9 mouse cellular contexts compared by ENCODE assay signal in the genomic region with DNA sequence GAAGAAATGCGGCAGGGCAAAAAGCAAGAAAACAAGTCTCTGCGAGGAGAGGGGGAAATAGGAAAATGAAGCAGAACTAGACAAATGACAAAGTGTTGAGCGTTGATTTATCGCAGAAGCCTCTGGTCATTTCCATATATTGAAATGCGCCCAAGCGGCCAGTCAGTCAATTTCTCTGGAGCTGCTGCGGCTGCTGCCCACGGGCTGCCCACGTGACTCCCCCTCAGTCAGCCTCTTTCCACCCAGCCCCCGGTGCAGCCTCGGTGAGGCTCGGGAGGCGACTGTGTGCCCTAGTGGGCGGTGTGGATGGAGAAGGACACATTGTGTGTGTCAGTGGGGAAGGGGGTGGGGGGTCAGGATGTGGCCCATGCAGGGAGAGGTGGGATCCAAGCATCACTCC. TPM values are rescaled to one million over a fixed set of nuclear protein-coding genes. Genes with fewer than 3 reads are reported as not detected.
A peak's percentile ranks its signal among the peaks of the same experiment; 100 is the strongest.
DNase-seq lines count a peak whose midpoint lies in the region; ATAC-seq and TF ChIP-seq lines count a peak whose summit lies in the region.
"Had no signal": no experiment of that assay in that cellular context is flagged by ENCODE, and none has a peak within 500 bp of the region (broad histone marks: within the 10 kb centered on the region; RNA-seq: fewer than 3 reads in every experiment).

No protein-coding gene starts in this region.

- no peak for ATAC-seq in limb, embryonic 14.5 days (ENCODE audit: low FRiP score, low read depth)

- H3K4me3 ChIP-seq in forebrain, embryonic 10.5 days = peak overlapping the region; percentile 48
- H3K4me3 ChIP-seq in limb, embryonic 14.5 days (replicated peaks; ENCODE audit: low read length) = peak overlapping the region; percentile 31

- 2% methylated on average over 14 of the region's 14 CpGs for WGBS in forebrain, embryonic 10.5 days
- under 1% methylated on average over 14 of the region's 14 CpGs for WGBS in limb, embryonic 14.5 days

- H3K9ac ChIP-seq in limb, embryonic 14.5 days (ENCODE audit: low read depth, low read length, severe bottlenecking) = peak overlapping the region; percentile 12; the same call in 1 of the 2 replicates

- H3K27ac ChIP-seq in forebrain, embryonic 10.5 days = peak overlapping the region; percentile 74
- no peak overlapping the region for H3K27ac ChIP-seq in limb, embryonic 14.5 days (replicated peaks; ENCODE audit: low read depth, low read length)

- DNase-seq in left cerebral cortex, postnatal 4 days = peak; percentile 34
- DNase-seq in left cerebral cortex, adult 8-10 months (ENCODE audit: low spot score in 2 of 2) = no peak
- peak; percentile 50 for DNase-seq in forebrain, embryonic 10.5 days (ENCODE audit: extremely low spot score, low spot score)
- DNase-seq in limb, embryonic 14.5 days (ENCODE audit: low spot score) = no peak
- peak; percentile 51 for DNase-seq in retina, embryonic 14.5 days (ENCODE audit: low spot score)
- DNase-seq in urinary bladder, postnatal 14 days (ENCODE audit: low spot score) = no peak
- no peak for DNase-seq in ovary, adult 18-20 months (ENCODE audit: low spot score)
- no peak for DNase-seq in thymus, postnatal 4 days

- no peak for TF ChIP-seq POLR2A in limb, embryonic 14.5 days (IDR thresholded peaks at IDR 0.05; ENCODE audit: borderline replicate concordance, extremely low read depth, insufficient read depth, insufficient read length)

- H3K4me2 ChIP-seq in limb, embryonic 14.5 days (replicated peaks; ENCODE audit: low read depth, low read length, severe bottlenecking) = peak overlapping the region; percentile 53

- intact Hi-C loops in left cerebral cortex, postnatal 4 days (cut with DNase I) = no loop called here

- H3K27me3 ChIP-seq in forebrain, embryonic 10.5 days (ENCODE audit: poor library complexity, severe bottlenecking) = peaks cover 70% of the 10 kb centered on the region
- H3K27me3 ChIP-seq in limb, embryonic 14.5 days (ENCODE audit: control insufficient read depth, insufficient read depth, low read length) = no peaks in the 10 kb centered on the region

- no peaks in the 10 kb centered on the region for H3K36me3 ChIP-seq in forebrain, embryonic 10.5 days (replicated peaks)
- no peaks in the 10 kb centered on the region for H3K36me3 ChIP-seq in limb, embryonic 14.5 days (ENCODE audit: control insufficient read depth, insufficient read depth, low read length)

- H3K4me1 ChIP-seq in forebrain, embryonic 10.5 days = peaks cover 51% of the 10 kb centered on the region
- H3K4me1 ChIP-seq in limb, embryonic 14.5 days (ENCODE audit: control insufficient read depth, insufficient read depth, low read length) = peaks cover 23% of the 10 kb centered on the region

- H3K9me3 ChIP-seq in forebrain, embryonic 10.5 days = no peaks in the 10 kb centered on the region
- H3K9me3 ChIP-seq in limb, embryonic 14.5 days (ENCODE audit: control insufficient read depth, low read length) = no peaks in the 10 kb centered on the region

RNA-seq across cellular contexts. Expression of a gene that starts 13.0 kb away (rescaled TPM):
- under 1 TPM; 0.66 to 0.90 TPM for total RNA-seq in left cerebral cortex, postnatal 4 days (2021)
- total RNA-seq in left cerebral cortex, adult 8-10 months (2022) = 1 to 10 TPM in 3 of 4 experiments, under 1 TPM in 1; 0.78 to 2.8 (median 1.2) TPM
- not detected in 2 replicates for polyA plus RNA-seq in forebrain, embryonic 10.5 days (2016; fragmentation: Nextera tagmentation; extraction: Ambion mirVana)
- polyA plus RNA-seq in limb, embryonic 14.5 days (2012; rRNA removed) = 0.19 TPM in 1 of 2 replicates, not detected in the other
- not detected in 2 replicates for polyA plus RNA-seq in limb, embryonic 14.5 days (2014; fragmentation: Nextera tagmentation; extraction: Ambion mirVana)
- polyA plus RNA-seq: testis, adult 2 months had no signal

RNA-seq across cellular contexts. Expression of a gene that starts 16.0 kb away (rescaled TPM):
- 100 to 1,000 TPM; 209 to 220 TPM for total RNA-seq in left cerebral cortex, postnatal 4 days (2021)
- total RNA-seq in left cerebral cortex, adult 8-10 months (2022) = 10 to 100 TPM; 86.5 to 98.6 (median 91.1) TPM
- 37.6 and 44.1 TPM in 2 replicates for polyA plus RNA-seq in forebrain, embryonic 10.5 days (2016; fragmentation: Nextera tagmentation; extraction: Ambion mirVana)
- polyA plus RNA-seq in limb, embryonic 14.5 days (2012; rRNA removed) = 33.8 and 38.2 TPM in 2 replicates
- 61.7 and 74.9 TPM in 2 replicates for polyA plus RNA-seq in limb, embryonic 14.5 days (2014; fragmentation: Nextera tagmentation; extraction: Ambion mirVana)

Comparison
In these comparisons a context has a peak if more than half of its experiments do, and no peak if none do; other contexts are left out.
1. DNase-seq: peak in left cerebral cortex, postnatal 4 days (single experiment), forebrain, embryonic 10.5 days (single experiment) and retina, embryonic 14.5 days (single experiment); none in left cerebral cortex, adult 8-10 months (0 of 2), limb, embryonic 14.5 days (single experiment), urinary bladder, postnatal 14 days (single experiment), ovary, adult 18-20 months (single experiment) and thymus, postnatal 4 days (single experiment).